Mouse (Mus musculus) liver, embryonic 13.5 days (tissue): ENCODE results near the gene S1pr4. TPM values are rescaled to one million over a fixed set of nuclear protein-coding genes. Genes with fewer than 3 reads are reported as not detected.
A peak's percentile ranks its signal among the peaks of the same experiment; 100 is the strongest.

Experiments
- ATAC-seq: fragments of 200-750 bp; cut with Nextera tagmentation; 2 replicates; pipeline ENCODE4 v1.8.0; 2017; ENCODE audit warnings: low read depth, mild to moderate bottlenecking, moderate number of reproducible peaks, moderate library complexity
- DNase-seq: peaks from one replicate; pipeline ENCODE4 v3.0.0; 2022
- H3K27ac ChIP-seq: fragments of 300-500 bp; sonication (generic); 2 replicates; pipeline ENCODE4 v1.5.1; 2015; ENCODE audit warnings: moderate library complexity, mild to moderate bottlenecking, inconsistent platforms
- H3K27me3 ChIP-seq: fragments of 300-500 bp; sonication (generic); 2 replicates; pipeline ENCODE4 v1.6.1; 2015; ENCODE audit warnings: mild to moderate bottlenecking, inconsistent platforms
- H3K36me3 ChIP-seq: fragments of 300-500 bp; sonication (generic); 2 replicates; pipeline ENCODE4 v1.6.1; 2015; ENCODE audit warnings: mild to moderate bottlenecking, inconsistent platforms
- H3K4me1 ChIP-seq: fragments of 300-500 bp; sonication (generic); replicated peaks from 2 replicates; pipeline ENCODE4 v1.6.1; 2015; ENCODE audit warnings: inconsistent platforms
- H3K4me2 ChIP-seq: fragments of 300-500 bp; sonication (generic); 2 replicates; pipeline ENCODE4 v1.6.1; 2015; ENCODE audit warnings: inconsistent platforms, mild to moderate bottlenecking, moderate library complexity
- H3K4me3 ChIP-seq: fragments of 300-500 bp; sonication (generic); replicated peaks from 2 replicates; pipeline ENCODE4 v1.5.1; 2015; ENCODE audit warnings: mild to moderate bottlenecking, inconsistent platforms
- H3K9ac ChIP-seq: fragments of 300-500 bp; sonication (generic); 2 replicates; pipeline ENCODE4 v1.6.1; 2015; ENCODE audit warnings: mild to moderate bottlenecking, inconsistent platforms
- H3K9me3 ChIP-seq: fragments of 300-500 bp; sonication (generic); replicated peaks from 2 replicates; pipeline ENCODE4 v1.6.1; 2016; ENCODE audit warnings: inconsistent platforms
- WGBS: fragments of 180-500 bp; shearing (Covaris S2); methylation state at CpG from one replicate; pipeline ENCODE4 v1.1.7; 2015; ENCODE audit not compliant: insufficient replicate concordance; 5-methylcytosine and 5-hydroxymethylcytosine counted together
- polyA plus RNA-seq: library from polyadenylated mRNA; unstranded; fragments of >200 nt; fragmentation: Nextera tagmentation; extraction: Ambion mirVana; gene quantifications from 2 replicates; pipeline ENCODE4 v1.2.1, GENCODE M21; 2015

S1pr4 gene
- polyA plus RNA-seq, 1 experiment from 2014 or later = 2.3 TPM

DNA sequence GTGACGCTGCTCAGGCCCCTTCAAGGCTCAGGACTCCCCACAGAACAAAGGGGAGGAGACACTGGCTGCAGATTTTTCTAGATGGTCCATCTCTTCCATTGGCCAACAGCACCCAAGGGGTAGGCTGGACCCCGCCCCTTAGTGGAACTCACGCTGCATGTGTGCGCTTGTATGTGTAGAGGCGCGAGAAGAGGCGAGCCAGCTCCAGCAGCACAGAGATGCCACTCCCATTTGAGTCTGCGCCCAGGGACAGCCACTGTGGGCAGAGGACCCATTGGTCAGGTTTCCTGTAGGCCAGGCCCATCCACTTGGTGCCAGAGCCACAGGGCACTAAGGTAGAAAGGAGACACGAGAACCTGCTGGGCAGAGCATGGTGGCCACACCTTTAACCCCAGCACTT is 8.9 kb downstream of the S1pr4 start:
- H3K36me3 ChIP-seq = peaks cover 82% of the 10 kb centered on the region
- ATAC-seq = no peak
- no peak overlapping the region for H3K4me2 ChIP-seq
- WGBS = 86% methylated on average over 9 of the region's 9 CpGs
- DNase-seq = no peak
- H3K9ac ChIP-seq = no peak overlapping the region
- no peak overlapping the region for H3K27ac ChIP-seq
- H3K9me3 ChIP-seq = no peaks in the 10 kb centered on the region
- no peak overlapping the region for H3K4me3 ChIP-seq
- no peaks in the 10 kb centered on the region for H3K27me3 ChIP-seq
- H3K4me1 ChIP-seq = peaks cover 25% of the 10 kb centered on the region

DNA sequence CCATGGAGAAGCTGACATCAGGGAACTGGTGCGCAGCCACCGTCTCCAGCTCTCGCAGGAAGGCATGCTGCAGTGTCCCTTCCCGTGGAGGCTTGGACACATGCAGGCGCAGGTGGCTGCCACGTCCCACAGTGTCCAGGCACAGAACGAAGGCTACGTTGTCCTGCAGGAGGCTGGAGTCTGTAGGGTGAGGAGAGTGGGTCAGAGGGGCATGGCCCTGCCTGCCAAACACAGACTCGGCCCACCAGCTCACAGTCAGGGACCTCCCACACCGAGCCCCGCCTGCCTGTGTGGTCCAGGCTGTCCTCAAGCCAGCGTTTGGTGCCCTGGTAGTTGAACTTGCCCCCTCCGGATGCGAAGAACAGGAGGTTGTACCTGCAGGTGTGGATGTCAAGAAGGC is 10.0 kb downstream of the S1pr4 start:
- H3K9ac ChIP-seq = no peak overlapping the region
- H3K27ac ChIP-seq = no peak overlapping the region
- peaks cover 83% of the 10 kb centered on the region for H3K36me3 ChIP-seq
- no peak overlapping the region for H3K4me3 ChIP-seq
- H3K4me2 ChIP-seq = no peak overlapping the region
- DNase-seq (no peak), ATAC-seq (no peak)
- 81% methylated on average over 14 of the region's 14 CpGs for WGBS
- no peaks in the 10 kb centered on the region for H3K9me3 ChIP-seq
- H3K27me3 ChIP-seq = no peaks in the 10 kb centered on the region
- peaks cover 17% of the 10 kb centered on the region for H3K4me1 ChIP-seq

DNA sequence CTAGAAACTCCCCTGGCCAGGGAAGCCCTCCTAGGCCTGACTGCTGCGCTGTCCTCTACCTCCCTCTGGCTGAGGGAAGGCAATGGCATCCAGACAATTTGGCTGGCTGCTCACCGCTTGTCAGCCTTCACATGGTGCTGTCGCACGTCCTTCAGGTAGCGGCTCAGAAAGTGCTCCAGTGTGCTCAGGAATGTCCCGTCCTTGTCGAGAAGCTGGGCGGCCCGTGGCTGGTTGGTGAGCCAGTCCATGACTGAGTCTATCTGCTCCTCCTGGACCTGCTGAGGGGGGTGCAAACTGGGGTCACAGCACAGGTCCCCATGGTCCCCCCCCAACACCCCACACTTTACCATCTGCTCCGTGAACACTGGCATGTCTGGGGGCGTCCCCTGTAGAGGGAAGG is 11.9 kb downstream of the S1pr4 start:
- Histone ChIP-seq H3K36me3 (peaks cover 71% of the 10 kb centered on the region), H3K27ac (no peak overlapping the region), H3K4me2 (no peak overlapping the region), H3K27me3 (no peaks in the 10 kb centered on the region), H3K4me3 (no peak overlapping the region), H3K4me1 (no peaks in the 10 kb centered on the region), H3K9ac (no peak overlapping the region), H3K9me3 (no peaks in the 10 kb centered on the region)
- WGBS = 84% methylated on average over 11 of the region's 11 CpGs
- ATAC-seq (no peak), DNase-seq (no peak)

DNA sequence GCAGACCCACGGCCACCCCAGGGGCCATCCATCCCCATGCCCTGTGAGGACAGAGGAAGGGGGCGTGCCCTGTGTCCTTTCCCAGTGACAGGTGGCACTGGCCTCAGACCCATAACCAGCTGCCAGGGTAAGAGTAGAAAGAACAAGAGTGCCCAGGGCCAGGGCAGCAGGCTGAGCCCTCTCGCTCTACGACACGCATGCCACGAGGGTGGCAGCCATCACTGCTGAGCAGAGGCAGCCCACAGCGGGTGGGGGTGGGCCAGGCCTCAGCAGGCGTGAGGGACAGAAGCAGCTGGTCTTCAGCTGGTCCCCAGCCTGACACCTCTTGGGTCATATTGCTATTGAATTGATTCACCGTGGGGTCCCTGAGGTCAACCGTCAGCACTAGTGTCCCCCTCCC is 13.4 kb downstream of the S1pr4 start:
- H3K4me1 ChIP-seq = peaks cover 10% of the 10 kb centered on the region
- H3K9ac ChIP-seq = no peak overlapping the region
- peaks cover 14% of the 10 kb centered on the region for H3K27me3 ChIP-seq
- H3K4me3 ChIP-seq = no peak overlapping the region
- H3K36me3 ChIP-seq = peaks cover 55% of the 10 kb centered on the region
- no peak overlapping the region for H3K27ac ChIP-seq
- 80% methylated on average over 10 of the region's 10 CpGs for WGBS
- no peak overlapping the region for H3K4me2 ChIP-seq
- ATAC-seq = no peak
- DNase-seq = no peak
- H3K9me3 ChIP-seq = no peaks in the 10 kb centered on the region

DNA sequence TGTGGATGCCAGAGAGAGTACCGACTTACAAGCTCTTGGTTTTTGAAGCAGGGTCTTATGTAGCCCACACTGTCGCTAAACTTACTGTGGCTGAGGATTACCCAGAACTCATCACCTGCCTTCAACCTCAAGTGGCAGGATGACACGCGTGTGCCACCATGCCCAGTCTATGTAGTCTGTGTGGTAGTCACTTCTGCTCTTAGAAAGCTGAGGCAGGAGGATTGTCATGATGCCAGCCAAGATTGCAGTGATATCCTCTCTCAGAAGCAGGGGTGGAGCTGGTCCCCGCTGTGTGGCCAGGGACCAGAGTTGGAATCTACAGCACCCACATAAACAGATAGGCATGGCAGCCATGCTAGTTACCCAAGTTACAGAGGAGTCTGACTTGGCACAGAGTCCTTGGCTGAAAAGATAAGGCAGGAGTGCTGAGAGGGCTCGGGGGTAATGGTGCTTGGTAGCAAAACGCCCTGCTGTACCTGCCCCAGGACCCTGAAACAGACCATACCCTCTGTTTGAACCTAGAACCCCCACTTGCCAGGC is 14.4 kb downstream of the S1pr4 start:
- DNase-seq (no peak), ATAC-seq (no peak; the same call in 1 of the 2 replicates)
- peaks cover 10% of the 10 kb centered on the region for H3K4me1 ChIP-seq
- WGBS = 51% methylated on average over 7 of the region's 7 CpGs
- H3K27me3 ChIP-seq = peaks cover 24% of the 10 kb centered on the region
- no peak overlapping the region for H3K4me2 ChIP-seq
- peaks cover 45% of the 10 kb centered on the region for H3K36me3 ChIP-seq
- H3K9me3 ChIP-seq = no peaks in the 10 kb centered on the region
- H3K27ac ChIP-seq = no peak overlapping the region
- H3K9ac ChIP-seq = no peak overlapping the region
- no peak overlapping the region for H3K4me3 ChIP-seq

DNA sequence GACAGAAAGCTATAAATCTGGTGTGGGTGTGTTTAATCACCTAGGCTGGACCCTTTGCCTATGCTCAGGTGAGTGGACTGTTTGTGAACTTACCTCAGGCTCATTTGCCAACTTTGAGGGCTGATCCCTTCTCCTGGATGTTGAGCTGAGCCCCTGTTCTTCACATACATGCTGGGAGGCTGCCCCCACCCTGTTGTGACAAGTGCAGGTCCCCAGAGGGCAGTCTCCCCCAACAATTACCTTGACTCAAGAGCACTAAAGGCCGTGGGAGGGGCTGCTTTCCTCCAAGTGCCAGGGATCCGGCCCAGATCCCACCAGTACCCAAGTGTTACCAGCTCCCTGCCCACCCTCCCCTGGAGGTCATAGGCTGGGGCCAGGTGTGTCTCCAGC is 14.9 kb downstream of the S1pr4 start:
- no peak overlapping the region for H3K27ac ChIP-seq
- WGBS = 14% methylated on average over 2 of the region's 2 CpGs
- ATAC-seq (no peak), DNase-seq (no peak)
- peaks cover 10% of the 10 kb centered on the region for H3K4me1 ChIP-seq
- H3K4me3 ChIP-seq = no peak overlapping the region
- peaks cover 40% of the 10 kb centered on the region for H3K36me3 ChIP-seq
- H3K4me2 ChIP-seq = no peak overlapping the region
- no peaks in the 10 kb centered on the region for H3K9me3 ChIP-seq
- peaks cover 29% of the 10 kb centered on the region for H3K27me3 ChIP-seq
- no peak overlapping the region for H3K9ac ChIP-seq

DNA sequence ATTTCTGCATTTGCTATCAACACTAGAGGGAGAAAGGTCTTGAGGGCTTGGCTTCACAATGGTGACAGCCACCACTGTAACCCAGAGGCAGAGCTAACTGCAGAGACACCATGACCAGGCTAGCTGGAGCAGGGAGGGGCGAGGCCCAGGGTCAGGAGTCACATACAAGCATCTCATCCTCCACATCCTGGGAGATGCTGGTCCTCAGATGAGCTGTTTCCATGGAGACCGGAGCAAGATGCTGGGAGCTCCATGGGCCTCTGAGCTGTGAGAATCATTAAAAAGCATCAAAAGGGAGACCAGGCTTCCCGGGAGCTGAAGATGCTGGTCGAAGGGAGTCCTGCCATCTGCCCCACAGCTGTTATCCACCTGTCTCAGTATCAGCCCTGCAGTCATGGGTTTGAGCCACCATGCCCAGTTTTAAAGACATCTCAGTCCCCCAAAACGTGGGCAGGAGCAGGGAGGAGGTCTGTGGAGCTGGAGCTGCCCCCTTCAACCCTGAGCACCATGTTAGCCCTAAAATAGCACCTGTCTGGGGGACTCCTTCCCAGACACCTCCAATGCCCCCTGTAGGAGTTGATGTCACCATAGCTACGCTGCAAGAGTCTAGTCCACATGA is 15.4 kb downstream of the S1pr4 start:
- Histone ChIP-seq H3K4me2 (no peak overlapping the region), H3K4me3 (no peak overlapping the region), H3K27me3 (peaks cover 32% of the 10 kb centered on the region), H3K9me3 (no peaks in the 10 kb centered on the region), H3K36me3 (peaks cover 35% of the 10 kb centered on the region), H3K4me1 (peaks cover 10% of the 10 kb centered on the region), H3K27ac (no peak overlapping the region), H3K9ac (no peak overlapping the region)
- no peak for DNase-seq
- no peak for ATAC-seq
- WGBS = 67% methylated on average over 6 of the region's 6 CpGs

DNA sequence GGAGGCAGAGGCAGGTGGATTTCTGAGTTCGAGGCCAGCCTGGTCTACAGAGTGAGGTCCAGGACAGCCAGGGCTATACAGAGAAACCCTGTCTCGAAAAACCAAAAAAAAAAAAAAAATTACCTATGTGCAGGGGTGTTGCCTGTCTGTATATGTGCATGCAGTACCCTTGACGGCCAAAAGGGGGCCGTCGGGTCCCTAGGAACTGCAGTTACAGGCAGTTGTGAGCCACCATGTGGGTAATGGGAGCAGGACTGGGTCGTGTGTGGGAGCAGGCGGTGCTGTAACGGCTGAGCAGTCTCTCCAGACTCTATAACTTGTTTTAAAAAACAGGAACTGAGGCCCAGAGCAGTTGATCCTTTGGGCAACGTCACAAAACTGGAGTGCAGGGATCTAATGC is 15.9 kb downstream of the S1pr4 start:
- ATAC-seq (no peak), DNase-seq (no peak)
- Histone ChIP-seq H3K4me2 (no peak overlapping the region), H3K4me1 (peaks cover 10% of the 10 kb centered on the region), H3K27ac (no peak overlapping the region), H3K9ac (no peak overlapping the region), H3K27me3 (peaks cover 35% of the 10 kb centered on the region), H3K4me3 (no peak overlapping the region), H3K9me3 (no peaks in the 10 kb centered on the region), H3K36me3 (peaks cover 30% of the 10 kb centered on the region)
- WGBS = 12% methylated on average over 9 of the region's 9 CpGs

DNA sequence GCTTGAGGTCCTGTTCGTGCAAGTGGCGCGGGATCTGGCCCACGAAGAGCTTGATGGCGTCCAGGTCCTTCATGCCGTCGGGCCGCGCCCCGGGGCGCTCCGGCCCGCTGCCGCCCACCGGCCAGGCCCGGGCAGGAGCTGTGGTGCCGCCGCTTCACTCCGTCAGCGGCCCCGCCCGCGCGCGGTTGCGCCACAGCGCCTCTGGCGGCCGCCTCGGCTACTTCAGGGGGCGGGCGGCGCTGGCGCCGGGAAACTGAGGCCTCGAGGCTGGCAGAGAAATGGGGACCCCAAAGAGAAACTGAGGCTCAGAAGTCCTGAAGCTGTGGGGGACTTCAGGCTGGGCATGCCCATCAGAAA is 17.4 kb downstream of the S1pr4 start, which contains the start of gene Celf5:
TSS of gene Celf5 (minus strand) at position 177 of the 357 bp plus-strand sequence.
- ATAC-seq (peak; percentile 37), DNase-seq (no peak)
- Histone ChIP-seq H3K4me3 (peak within 1 kb of the TSS; percentile 44), H3K9me3 (no peaks in the 10 kb centered on the region), H3K4me1 (peaks cover 13% of the 10 kb centered on the region), H3K27ac (no peak within 1 kb of the TSS), H3K9ac (peak within 1 kb of the TSS; percentile 41; the same call in 1 of the 2 replicates), H3K36me3 (peaks cover 15% of the 10 kb centered on the region), H3K4me2 (peak within 1 kb of the TSS; percentile 70), H3K27me3 (peaks cover 50% of the 10 kb centered on the region)
- WGBS = under 1% methylated on average over 36 of the region's 36 CpGs

DNA sequence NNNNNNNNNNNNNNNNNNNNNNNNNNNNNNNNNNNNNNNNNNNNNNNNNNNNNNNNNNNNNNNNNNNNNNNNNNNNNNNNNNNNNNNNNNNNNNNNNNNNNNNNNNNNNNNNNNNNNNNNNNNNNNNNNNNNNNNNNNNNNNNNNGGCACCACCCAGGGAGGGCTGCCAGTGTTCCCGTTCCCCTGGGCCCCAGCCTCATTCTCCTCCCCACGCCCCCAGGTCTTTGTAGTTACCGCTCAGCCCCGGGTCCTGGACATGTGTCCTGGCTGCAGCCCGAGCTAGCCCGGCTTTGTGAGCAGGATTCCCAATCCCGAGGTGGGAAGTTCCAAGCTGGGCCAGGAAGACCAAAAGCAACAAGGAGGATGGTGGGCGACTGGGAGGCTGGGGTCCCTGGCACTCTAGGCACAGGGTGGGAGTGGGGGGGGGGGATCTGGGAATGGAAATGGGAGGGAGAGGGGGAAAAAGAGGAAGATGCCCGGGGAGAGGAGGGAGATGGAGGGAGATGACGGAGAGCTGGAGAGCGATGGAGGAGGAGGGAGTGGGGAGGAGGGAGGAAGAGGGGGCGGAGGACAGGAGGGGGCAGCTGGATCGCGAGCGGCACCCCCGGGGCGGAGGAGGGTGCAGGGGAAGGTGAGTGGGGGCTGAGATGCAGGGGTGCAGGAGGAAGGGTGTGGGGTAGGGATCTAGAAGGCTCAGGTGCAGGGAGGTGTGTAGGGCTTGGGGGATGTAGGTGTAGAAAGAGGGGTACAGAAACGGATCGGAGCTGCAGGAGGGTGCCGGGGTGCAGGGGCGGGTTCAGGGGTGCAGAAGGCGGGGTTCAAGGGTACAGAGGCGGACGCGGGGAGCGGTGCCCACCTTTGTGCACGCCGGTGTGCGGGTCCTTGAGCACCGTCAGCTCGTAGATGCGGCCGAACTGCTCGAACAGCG is 18.1 kb downstream of the S1pr4 start:
- H3K4me1 ChIP-seq = peaks cover 15% of the 10 kb centered on the region
- no peak overlapping the region for H3K27ac ChIP-seq
- H3K36me3 ChIP-seq = peaks cover 9% of the 10 kb centered on the region
- DNase-seq = no peak
- peak overlapping the region; percentile 41; the same call in 1 of the 2 replicates for H3K9ac ChIP-seq
- ATAC-seq = 0 out of 2 replicates have a peak, but pooled peaks have one; percentile 3
- WGBS = 8% methylated on average over 35 of the region's 35 CpGs
- peak overlapping the region; percentile 44 for H3K4me3 ChIP-seq
- H3K9me3 ChIP-seq = no peaks in the 10 kb centered on the region
- H3K27me3 ChIP-seq = peaks cover 57% of the 10 kb centered on the region
- peak overlapping the region; percentile 70 for H3K4me2 ChIP-seq

DNA sequence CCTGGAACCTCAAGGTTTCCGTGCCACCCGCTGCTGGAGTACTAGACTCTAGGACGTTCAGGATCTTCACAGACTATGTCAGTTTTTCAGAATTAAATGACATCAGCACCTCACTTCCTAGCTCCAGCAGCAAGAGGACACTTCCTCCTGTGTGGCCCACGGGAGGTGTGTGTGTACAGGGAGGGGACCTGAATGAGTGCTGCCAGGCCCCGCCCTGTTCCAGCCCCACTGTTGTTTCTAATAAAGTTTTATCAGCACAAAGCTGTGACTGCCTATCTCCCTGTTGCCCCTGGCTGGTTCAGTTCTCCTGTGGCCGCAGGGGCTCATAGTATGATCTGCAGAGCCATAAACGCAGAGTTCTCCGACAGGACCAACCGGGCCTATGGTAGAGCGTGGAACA is 25.5 kb downstream of the S1pr4 start:
- no peak overlapping the region for H3K27ac ChIP-seq
- H3K4me3 ChIP-seq = no peak overlapping the region
- no peaks in the 10 kb centered on the region for H3K36me3 ChIP-seq
- H3K9me3 ChIP-seq = no peaks in the 10 kb centered on the region
- peaks cover 95% of the 10 kb centered on the region for H3K27me3 ChIP-seq
- no peak overlapping the region for H3K4me2 ChIP-seq
- no peak for DNase-seq
- H3K9ac ChIP-seq = no peak overlapping the region
- peaks cover 5% of the 10 kb centered on the region for H3K4me1 ChIP-seq
- 58% methylated on average over 10 of the region's 10 CpGs for WGBS
- no peak for ATAC-seq
